ENCODE assay signal across 10 mouse cellular contexts in genomic region chr12:83277537-83278441, GRCm38 (mm10).
DNase-seq lines count a peak whose midpoint lies in the region; ATAC-seq and TF ChIP-seq lines count a peak whose summit lies in the region.
"Had no signal": no experiment of that assay in that cellular context is flagged by ENCODE, and none has a peak within 500 bp of the region (broad histone marks: within the 10 kb centered on the region; RNA-seq: fewer than 3 reads in every experiment).

No protein-coding gene starts in this region.

- ATAC-seq in midbrain, postnatal 0 days (ENCODE audit: low FRiP score): peak; percentile 80

- 39% methylated on average over 11 of the region's 11 CpGs for WGBS in midbrain, postnatal 0 days

- intact Hi-C loops in gastrocnemius, postnatal 36 days (cut with DNase I): no loop called here

- H3K36me3 ChIP-seq in midbrain, postnatal 0 days (ENCODE audit: insufficient read depth, low read length): no peaks in the 10 kb centered on the region
- H3K36me3 ChIP-seq: embryonic facial prominence, embryonic 15.5 days; neural tube, embryonic 12.5 days had no signal

- no peak for TF ChIP-seq CTCF in layer of hippocampus, adult 2 months (conservative IDR thresholded peaks at IDR 0.05)
- TF ChIP-seq CTCF in midbrain, postnatal 0 days (IDR thresholded peaks at IDR 0.05): no peak

- no peak overlapping the region for H3K4me3 ChIP-seq in layer of hippocampus, adult 2 months
- no peak overlapping the region for H3K4me3 ChIP-seq in midbrain, postnatal 0 days (ENCODE audit: low read depth, low read length)
- H3K4me3 ChIP-seq: embryonic facial prominence, embryonic 15.5 days; neural tube, embryonic 12.5 days had no signal

- H3K9me3 ChIP-seq in midbrain, postnatal 0 days (ENCODE audit: low read length): no peaks in the 10 kb centered on the region
- H3K9me3 ChIP-seq: embryonic facial prominence, embryonic 15.5 days; neural tube, embryonic 12.5 days had no signal

- H3K4me2 ChIP-seq in midbrain, postnatal 0 days (ENCODE audit: low read depth, low read length, poor library complexity, severe bottlenecking): no peak overlapping the region
- H3K4me2 ChIP-seq: embryonic facial prominence, embryonic 15.5 days; neural tube, embryonic 12.5 days had no signal

- H3K9ac ChIP-seq in midbrain, postnatal 0 days (replicated peaks; ENCODE audit: low read length, poor library complexity, severe bottlenecking): no peak overlapping the region
- H3K9ac ChIP-seq: embryonic facial prominence, embryonic 15.5 days; neural tube, embryonic 12.5 days had no signal

- no peaks in the 10 kb centered on the region for H3K27me3 ChIP-seq in midbrain, postnatal 0 days (ENCODE audit: insufficient read depth, low read length)
- H3K27me3 ChIP-seq: neural tube, embryonic 12.5 days had no signal

- H3K27ac ChIP-seq in layer of hippocampus, adult 2 months: peak overlapping the region; percentile 55
- H3K27ac ChIP-seq in midbrain, postnatal 0 days (ENCODE audit: low read depth, low read length): peak overlapping the region; percentile 78
- H3K27ac ChIP-seq: embryonic facial prominence, embryonic 15.5 days; neural tube, embryonic 12.5 days had no signal

- peaks cover 16% of the 10 kb centered on the region for H3K4me1 ChIP-seq in midbrain, postnatal 0 days (ENCODE audit: insufficient read depth, low read length)
- H3K4me1 ChIP-seq: embryonic facial prominence, embryonic 15.5 days had no signal

- DNase-seq in layer of hippocampus, adult 2 months (ENCODE audit: low spot score in 2 of 2): no peak
- no peak for DNase-seq in layer of hippocampus, adult 11-12 months (ENCODE audit: low spot score)
- DNase-seq in cerebellum, adult 9-11 months: peak; percentile 89
- peak; percentile 26 to 44 for DNase-seq in gastrocnemius, postnatal 36 days
- peak; percentile 93 for DNase-seq in midbrain, postnatal 0 days (ENCODE audit: low spot score)
- DNase-seq in adrenal gland, postnatal 10 days: no peak
- no peak for DNase-seq in thymus, adult 18-20 months
- DNase-seq in spleen, adult 18-20 months: no peak

Comparison
In these comparisons a context has a peak if more than half of its experiments do, and no peak if none do; other contexts are left out.
1. DNase-seq: peak in cerebellum, adult 9-11 months (single experiment), gastrocnemius, postnatal 36 days (2 of 2) and midbrain, postnatal 0 days (single experiment); none in layer of hippocampus, adult 2 months (0 of 2), layer of hippocampus, adult 11-12 months (single experiment), adrenal gland, postnatal 10 days (single experiment), thymus, adult 18-20 months (0 of 2) and spleen, adult 18-20 months (0 of 2).